Comparison of ENCODE assay signal across 7 mouse cellular contexts in the genomic region with DNA sequence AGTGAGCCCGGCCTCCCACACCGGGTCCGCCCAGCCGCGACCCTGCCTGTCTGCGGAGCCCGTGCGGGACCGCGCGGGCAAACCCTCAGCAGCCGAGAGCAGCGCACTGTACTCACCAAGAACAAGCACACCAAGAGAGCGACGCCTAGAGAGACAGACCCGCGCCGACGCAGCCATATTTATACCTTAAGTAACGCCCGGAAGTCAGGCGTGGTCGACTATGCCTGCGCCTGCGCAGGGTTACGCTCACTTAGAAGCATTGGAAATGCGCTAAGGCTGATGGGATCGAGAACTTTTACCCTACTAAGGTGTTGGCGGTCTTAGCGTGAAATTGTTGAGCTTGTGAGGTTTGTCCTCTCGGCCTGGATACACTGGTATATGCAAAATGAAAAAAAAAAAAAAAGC. TPM values are rescaled to one million over a fixed set of nuclear protein-coding genes. Genes with fewer than 3 reads are reported as not detected.
A peak's percentile ranks its signal among the peaks of the same experiment; 100 is the strongest.
DNase-seq lines count a peak whose midpoint lies in the region; ATAC-seq and TF ChIP-seq lines count a peak whose summit lies in the region.

Gene Rcc1, minus strand, starts transcription at position 125 of the 405 bp plus-strand sequence.

- peak within 1 kb of the TSS; percentile 95 for H3K27ac ChIP-seq in embryonic facial prominence, embryonic 12.5 days
- peak within 1 kb of the TSS; percentile 81 for H3K27ac ChIP-seq in kidney, adult 2 months (ENCODE audit: insufficient read depth, low read depth, low read length)
- peak within 1 kb of the TSS; percentile 92 for H3K27ac ChIP-seq in limb, embryonic 12.5 days
- H3K27ac ChIP-seq in midbrain, embryonic 15.5 days: peak within 1 kb of the TSS; percentile 90
- peak within 1 kb of the TSS; percentile 96 for H3K27ac ChIP-seq in spleen, adult 2 months (ENCODE audit: insufficient read depth, low read length)

- TF ChIP-seq CTCF in kidney, adult 2 months (conservative IDR thresholded peaks at IDR 0.05; ENCODE audit: insufficient read depth, insufficient read length, low read depth, low read length): no peak
- TF ChIP-seq CTCF in spleen, adult 2 months (IDR thresholded peaks at IDR 0.05; ENCODE audit: extremely low read depth, insufficient read depth, insufficient read length, insufficient replicate concordance): no peak

- WGBS in embryonic facial prominence, embryonic 12.5 days: under 1% methylated on average over 31 of the region's 31 CpGs
- WGBS in kidney, adult 2 months: under 1% methylated on average over 31 of the region's 31 CpGs
- WGBS in limb, embryonic 12.5 days: under 1% methylated on average over 31 of the region's 31 CpGs
- WGBS in midbrain, embryonic 15.5 days: under 1% methylated on average over 31 of the region's 31 CpGs
- under 1% methylated on average over 31 of the region's 31 CpGs for WGBS in spleen, adult 2 months

- peak; percentile 93 for ATAC-seq in embryonic facial prominence, embryonic 12.5 days (ENCODE audit: insufficient number of reproducible peaks, insufficient read depth, low FRiP score, low TSS enrichment)
- ATAC-seq in limb, embryonic 12.5 days (ENCODE audit: insufficient number of reproducible peaks, insufficient read depth, low FRiP score, low TSS enrichment, low read depth): peak; percentile 87
- ATAC-seq in midbrain, embryonic 15.5 days (replicated peaks): peak; percentile 96

- peak within 1 kb of the TSS; percentile 88 for H3K4me2 ChIP-seq in embryonic facial prominence, embryonic 12.5 days (replicated peaks)
- H3K4me2 ChIP-seq in limb, embryonic 12.5 days: peak within 1 kb of the TSS; percentile 87
- H3K4me2 ChIP-seq in midbrain, embryonic 15.5 days: peak within 1 kb of the TSS; percentile 88

- H3K36me3 ChIP-seq in embryonic facial prominence, embryonic 12.5 days: peaks cover 24% of the 10 kb centered on the region
- peaks cover 3% of the 10 kb centered on the region; the same call in 1 of the 2 replicates for H3K36me3 ChIP-seq in kidney, adult 2 months (ENCODE audit: control insufficient read depth, insufficient read depth, low read length)
- peaks cover 46% of the 10 kb centered on the region for H3K36me3 ChIP-seq in limb, embryonic 12.5 days
- peaks cover 18% of the 10 kb centered on the region; the same call in 1 of the 2 replicates for H3K36me3 ChIP-seq in midbrain, embryonic 15.5 days (replicated peaks)
- peaks cover 7% of the 10 kb centered on the region for H3K36me3 ChIP-seq in spleen, adult 2 months (ENCODE audit: control insufficient read depth, insufficient read depth, low read length)

- H3K4me3 ChIP-seq in embryonic facial prominence, embryonic 12.5 days: peak within 1 kb of the TSS; percentile 76
- peak within 1 kb of the TSS; percentile 73 for H3K4me3 ChIP-seq in kidney, adult 2 months (ENCODE audit: insufficient read depth, low read depth, low read length)
- H3K4me3 ChIP-seq in limb, embryonic 12.5 days (replicated peaks): peak within 1 kb of the TSS; percentile 76
- peak within 1 kb of the TSS; percentile 80 for H3K4me3 ChIP-seq in midbrain, embryonic 15.5 days
- H3K4me3 ChIP-seq in spleen, adult 2 months (ENCODE audit: extremely low read depth, insufficient read depth, insufficient read length): peak within 1 kb of the TSS; percentile 91

- no peaks in the 10 kb centered on the region for H3K27me3 ChIP-seq in embryonic facial prominence, embryonic 12.5 days
- no peaks in the 10 kb centered on the region for H3K27me3 ChIP-seq in kidney, adult 2 months (replicated peaks; ENCODE audit: control insufficient read depth, insufficient read depth, low read length)
- H3K27me3 ChIP-seq in limb, embryonic 12.5 days: no peaks in the 10 kb centered on the region
- H3K27me3 ChIP-seq in midbrain, embryonic 15.5 days (replicated peaks): no peaks in the 10 kb centered on the region
- no peaks in the 10 kb centered on the region for H3K27me3 ChIP-seq in spleen, adult 2 months (ENCODE audit: control insufficient read depth, insufficient read depth, low read length)

- no peaks in the 10 kb centered on the region for H3K9me3 ChIP-seq in embryonic facial prominence, embryonic 12.5 days
- H3K9me3 ChIP-seq in limb, embryonic 12.5 days: no peaks in the 10 kb centered on the region
- no peaks in the 10 kb centered on the region for H3K9me3 ChIP-seq in midbrain, embryonic 15.5 days

- peak within 1 kb of the TSS; percentile 81 for H3K9ac ChIP-seq in embryonic facial prominence, embryonic 12.5 days
- peak within 1 kb of the TSS; percentile 87 for H3K9ac ChIP-seq in limb, embryonic 12.5 days (replicated peaks)
- H3K9ac ChIP-seq in midbrain, embryonic 15.5 days: peak within 1 kb of the TSS; percentile 83

- peak; percentile 89 for DNase-seq in adrenal gland, postnatal 25 days
- DNase-seq in heart, adult 18-20 months: peak; percentile 96 to 98
- peak; percentile 96 for DNase-seq in kidney, adult 2 months
- DNase-seq in spleen, adult 2 months (ENCODE audit: low read depth in 1 of 2, low spot score in 2 of 2): peak; percentile 85 to 86

- peak; percentile 99 for TF ChIP-seq POLR2A in kidney, adult 2 months (IDR thresholded peaks at IDR 0.05; ENCODE audit: low read depth, low read length)
- TF ChIP-seq POLR2A in spleen, adult 2 months (IDR thresholded peaks at IDR 0.05; ENCODE audit: low read depth, low read length): peak; percentile 98

- peaks cover 15% of the 10 kb centered on the region; the same call in 1 of the 2 replicates for H3K4me1 ChIP-seq in embryonic facial prominence, embryonic 12.5 days
- H3K4me1 ChIP-seq in kidney, adult 2 months (ENCODE audit: control insufficient read depth, insufficient read depth, low read length): peaks cover 2% of the 10 kb centered on the region; the same call in 1 of the 2 replicates
- peaks cover 15% of the 10 kb centered on the region for H3K4me1 ChIP-seq in limb, embryonic 12.5 days (replicated peaks)
- H3K4me1 ChIP-seq in midbrain, embryonic 15.5 days: peaks cover 17% of the 10 kb centered on the region
- 0 out of 2 replicates have a peak, but pooled peaks cover 2% of the 10 kb centered on the region for H3K4me1 ChIP-seq in spleen, adult 2 months (ENCODE audit: control insufficient read depth, insufficient read depth, insufficient read length)

RNA-seq across cellular contexts. Expression of gene Rcc1, which starts in this region (rescaled TPM):
- total RNA-seq in adrenal gland, postnatal 25 days (2021): 17.8 and 22.0 TPM in 2 replicates
- 86.3 and 88.2 TPM in 2 replicates for polyA plus RNA-seq in embryonic facial prominence, embryonic 12.5 days (2016; fragmentation: Nextera tagmentation; extraction: Ambion mirVana)
- 1 to 10 TPM; 6.4 to 7.5 TPM for total RNA-seq in heart, adult 18-20 months (2021)
- 9.4 and 10.1 TPM in 2 replicates for polyA plus RNA-seq in kidney, adult 2 months (2012; rRNA removed)
- polyA plus RNA-seq in limb, embryonic 12.5 days (2016; fragmentation: Nextera tagmentation; extraction: Ambion mirVana): 101 and 102 TPM in 2 replicates
- 36.4 and 39.0 TPM in 2 replicates for polyA plus RNA-seq in midbrain, embryonic 15.5 days (2015; fragmentation: Nextera tagmentation; extraction: Ambion mirVana)
- 10.5 and 11.5 TPM in 2 replicates for polyA plus RNA-seq in spleen, adult 2 months (2012; rRNA removed)

Comparison
In these comparisons a context has a peak if more than half of its experiments do, and no peak if none do; other contexts are left out.
1. Peak in every context shown above with its lines: DNase-seq, ATAC-seq, H3K4me3 ChIP-seq and H3K27ac ChIP-seq.